Mouse (Mus musculus): ENCODE measurements around the gene Fermt2.

Fermt2 gene

DNA sequence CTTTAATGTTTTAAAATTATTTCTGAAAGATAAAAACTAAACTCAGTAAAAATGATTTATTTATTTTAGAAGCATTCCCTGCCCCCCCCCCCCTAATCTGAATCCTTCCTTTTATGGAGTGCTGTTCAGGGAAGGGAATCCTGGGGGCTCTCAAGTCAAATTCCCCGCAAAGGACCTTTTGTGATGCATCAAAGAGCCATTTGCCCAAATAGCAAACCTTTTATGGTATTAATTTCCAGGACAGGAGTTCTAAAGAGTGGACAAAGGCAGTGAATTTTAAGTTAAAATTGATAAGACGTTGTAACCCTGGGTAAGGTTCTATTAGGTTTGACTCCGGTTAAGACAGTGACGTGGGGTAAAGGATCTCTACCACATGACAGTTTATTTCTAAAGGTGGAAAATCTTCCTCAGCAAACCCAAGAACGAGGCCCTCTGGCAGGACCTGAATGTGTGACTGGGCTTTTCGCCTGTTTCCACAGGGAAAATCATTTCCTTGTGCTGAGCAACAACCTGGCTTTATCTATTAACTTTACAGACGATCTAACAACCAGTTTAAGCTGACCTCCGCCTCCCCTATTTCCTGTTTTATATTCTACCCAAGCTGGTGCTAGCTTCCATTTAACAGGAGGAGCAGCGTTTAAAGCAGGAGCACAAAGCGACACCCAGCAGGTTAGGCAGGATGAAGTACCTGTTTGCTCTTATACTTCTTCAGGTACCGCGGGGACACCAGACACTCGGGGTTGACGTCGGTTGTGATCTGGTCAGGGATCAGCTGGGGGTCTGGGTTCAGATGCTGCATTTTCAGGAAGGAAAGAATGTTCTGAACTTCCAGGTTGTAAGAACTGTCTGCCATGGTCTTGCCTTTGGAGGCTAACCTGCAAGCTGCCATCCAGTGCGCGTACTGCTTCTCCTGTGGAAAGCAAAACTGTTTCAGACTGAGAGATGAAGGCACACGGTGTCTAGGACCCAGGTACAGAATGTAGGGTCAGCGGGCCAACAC lies 65.6 kb downstream of the Fermt2 start:
- DNase-seq (ENCODE audit: low spot score in 2 of 2) = no peak

- no peak for DNase-seq (ENCODE audit: low spot score in 2 of 2)
Measured at GRCm38 (mm10) chr14:45463599-45463998, 66.3 kb downstream of the Fermt2 start.

DNA sequence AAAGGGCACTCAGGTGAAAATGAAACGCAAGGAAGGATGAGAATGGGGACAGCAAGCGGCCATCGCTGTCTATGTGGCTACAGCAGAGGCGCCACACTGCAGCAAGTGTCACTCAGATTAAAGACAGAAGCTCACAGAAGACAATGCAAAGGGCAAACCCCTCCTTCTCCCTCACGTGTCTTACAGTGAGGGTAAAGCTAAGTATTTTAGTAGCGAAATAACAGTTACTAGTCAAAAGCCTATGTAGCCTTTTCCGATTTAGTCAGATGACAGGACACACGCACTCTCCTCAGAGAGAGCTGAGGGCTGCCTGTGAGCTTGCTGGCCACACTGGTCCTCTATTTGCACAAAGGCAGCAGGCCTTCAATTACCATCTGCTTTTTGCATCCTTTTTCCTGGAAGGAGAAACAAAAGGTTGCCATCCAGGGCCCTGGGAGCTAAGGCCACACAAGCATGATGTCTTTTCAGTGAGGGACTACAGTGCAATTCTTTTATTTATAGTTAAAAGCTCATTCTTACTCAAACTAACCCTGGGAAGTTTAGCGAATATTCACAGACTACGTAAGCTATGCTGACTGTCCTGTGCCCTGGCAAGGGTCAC lies 66.9 kb downstream of the Fermt2 start:
- DNase-seq (ENCODE audit: low spot score in 2 of 2) = no peak

- DNase-seq (ENCODE audit: low spot score in 2 of 2) = peak in 1 of 2 experiments; percentile 49
Measured at GRCm38 (mm10) chr14:45462374-45462773, 67.5 kb downstream of the Fermt2 start.

GRCm38 (mm10) chr14:45461945-45462344 lies 68.0 kb downstream of the Fermt2 start:
- DNase-seq (ENCODE audit: low spot score in 2 of 2) = no peak

- no peak for DNase-seq (ENCODE audit: low spot score in 2 of 2)
Measured at GRCm38 (mm10) chr14:45460491-45460890, 69.4 kb downstream of the Fermt2 start.

- DNase-seq (ENCODE audit: low spot score in 2 of 2) = no peak
Measured at GRCm38 (mm10) chr14:45459877-45460276, 70.0 kb downstream of the Fermt2 start.

GRCm38 (mm10) chr14:45457003-45457402 lies 72.9 kb downstream of the Fermt2 start:
- DNase-seq (ENCODE audit: low spot score in 2 of 2) = no peak

DNA sequence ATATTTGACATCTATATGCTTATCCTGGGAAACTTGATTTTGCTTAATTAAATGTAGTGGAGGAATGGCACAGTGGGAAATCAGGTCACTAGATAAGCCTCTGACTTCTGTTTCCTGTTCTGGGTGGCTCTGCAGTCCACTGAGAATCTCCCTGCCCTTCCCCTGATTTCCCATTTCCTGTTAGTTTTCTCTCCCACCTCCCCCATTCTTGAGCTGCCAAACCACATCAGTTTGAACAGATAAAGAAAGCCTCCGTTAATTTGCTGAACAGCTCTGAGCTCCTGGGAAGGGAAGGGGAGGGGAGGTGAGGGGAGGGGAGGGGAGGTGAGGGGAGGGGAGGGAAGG lies 73.4 kb downstream of the Fermt2 start:
- DNase-seq (ENCODE audit: low spot score in 2 of 2) = no peak

GRCm38 (mm10) chr14:45455651-45456501 lies 74.0 kb downstream of the Fermt2 start:
- peak in 1 of 2 experiments; percentile 37 for DNase-seq (ENCODE audit: low spot score in 2 of 2)

DNA sequence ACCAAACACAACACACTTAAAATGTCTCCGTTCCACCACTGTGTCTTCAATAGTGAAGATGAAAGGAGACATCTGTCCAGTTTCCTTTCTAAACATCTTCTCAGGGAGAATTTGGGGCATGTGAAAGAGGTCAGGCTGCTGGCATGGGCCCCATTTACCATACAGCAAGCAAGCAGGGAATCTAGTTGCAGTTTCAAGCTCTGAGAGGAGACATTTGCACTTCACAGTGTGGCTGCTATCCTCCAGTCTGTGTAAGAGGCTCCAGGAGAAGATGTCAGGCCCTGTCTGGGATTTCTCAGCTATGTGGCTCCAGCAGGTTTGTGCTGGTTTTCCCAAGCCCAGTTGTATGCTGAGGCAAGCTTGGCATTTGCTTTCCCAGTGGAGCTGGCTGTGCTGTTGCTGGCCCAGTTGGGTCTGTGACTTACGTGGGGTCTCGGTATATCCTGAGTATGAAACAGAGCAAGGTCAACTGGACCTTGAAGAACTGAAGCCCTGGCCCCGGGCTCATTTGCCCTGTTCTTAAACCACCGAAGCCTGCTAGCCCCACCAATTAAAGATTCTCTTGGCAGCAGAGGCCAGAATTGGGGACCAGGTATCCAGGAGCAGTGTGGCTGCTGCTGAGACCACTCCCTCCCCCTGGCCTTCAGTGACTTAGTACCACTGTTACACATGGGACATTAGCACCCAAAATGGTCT lies 76.2 kb downstream of the Fermt2 start:
- DNase-seq (ENCODE audit: low spot score in 2 of 2) = no peak

DNA sequence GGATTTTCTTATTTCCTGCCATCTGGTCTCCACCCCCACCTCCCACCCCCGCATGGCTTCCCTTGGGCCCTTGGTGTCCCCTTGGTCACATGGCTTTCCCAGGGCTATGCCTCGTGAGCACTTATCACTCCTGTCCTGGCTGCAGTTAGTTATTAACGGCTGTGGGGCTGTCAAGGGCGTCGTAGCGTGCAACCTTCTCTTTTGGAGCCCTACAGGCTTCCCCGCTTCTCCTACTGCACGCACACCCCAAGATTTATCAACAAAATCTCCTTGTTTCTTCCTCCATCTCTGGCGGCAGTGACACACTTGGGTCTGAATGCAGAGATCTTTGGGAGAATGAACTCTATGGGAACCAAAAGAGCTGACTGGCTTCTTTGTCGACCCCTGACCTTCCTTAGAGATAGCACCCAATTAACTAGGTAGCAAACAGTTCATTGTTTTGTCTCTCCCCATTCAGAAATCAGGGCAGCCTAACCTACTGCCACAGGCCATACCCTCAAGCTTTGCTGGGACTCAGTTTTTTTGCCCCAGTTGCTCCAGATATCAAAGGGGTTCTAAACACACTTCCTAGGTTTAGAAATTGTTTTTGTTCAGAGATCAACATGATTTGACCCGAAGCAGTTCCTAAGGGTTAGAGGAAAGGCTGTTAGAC lies 76.9 kb downstream of the Fermt2 start:
- no peak for DNase-seq (ENCODE audit: low spot score in 2 of 2)

- no peak for DNase-seq (ENCODE audit: low spot score in 2 of 2)
Measured at GRCm38 (mm10) chr14:45452148-45452547, 77.8 kb downstream of the Fermt2 start.

DNA sequence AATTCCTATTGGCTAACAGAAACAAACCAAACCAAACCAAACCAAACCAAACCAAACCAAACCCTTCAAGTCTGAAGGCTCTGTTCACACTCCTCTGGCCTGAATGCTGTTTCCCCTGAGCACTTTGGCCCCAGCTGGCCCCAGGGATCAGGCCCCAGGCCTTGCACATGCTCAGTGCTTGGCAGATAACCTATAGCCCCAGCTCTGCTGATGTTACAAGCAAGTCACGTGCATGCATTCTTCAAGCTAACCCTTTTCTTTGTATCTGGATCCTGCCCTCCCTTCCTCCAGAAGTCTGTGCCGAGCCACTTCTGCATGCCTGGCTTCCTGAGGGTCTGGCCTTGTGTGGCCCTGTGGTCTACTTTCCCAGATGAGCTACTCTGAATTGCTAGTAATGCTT lies 78.8 kb downstream of the Fermt2 start:
- DNase-seq (ENCODE audit: low spot score in 2 of 2) = no peak

DNA sequence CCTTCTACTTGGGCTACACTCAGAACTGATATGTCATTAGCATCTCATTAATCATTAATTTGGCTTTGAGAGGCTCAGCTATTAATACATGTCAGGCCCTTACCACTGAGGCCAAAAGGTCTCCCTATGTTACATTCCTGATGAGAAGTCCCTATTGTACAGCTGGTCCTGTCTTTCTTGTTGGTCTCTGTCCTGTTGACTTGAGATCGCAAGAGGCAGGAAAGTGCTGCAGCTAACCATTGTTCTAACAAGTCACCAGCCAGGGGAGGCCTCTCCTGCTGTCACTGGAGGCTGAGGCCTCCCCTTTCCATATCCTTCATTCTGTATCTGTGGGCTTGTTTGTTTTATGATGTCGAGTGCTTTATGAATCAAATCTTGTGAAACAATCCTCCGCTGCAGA lies 83.1 kb downstream of the Fermt2 start:
- no peak for DNase-seq (ENCODE audit: low spot score in 2 of 2)

- no peak for DNase-seq (ENCODE audit: low spot score in 2 of 2)
Measured at GRCm38 (mm10) chr14:45445445-45445844, 84.5 kb downstream of the Fermt2 start.

DNA sequence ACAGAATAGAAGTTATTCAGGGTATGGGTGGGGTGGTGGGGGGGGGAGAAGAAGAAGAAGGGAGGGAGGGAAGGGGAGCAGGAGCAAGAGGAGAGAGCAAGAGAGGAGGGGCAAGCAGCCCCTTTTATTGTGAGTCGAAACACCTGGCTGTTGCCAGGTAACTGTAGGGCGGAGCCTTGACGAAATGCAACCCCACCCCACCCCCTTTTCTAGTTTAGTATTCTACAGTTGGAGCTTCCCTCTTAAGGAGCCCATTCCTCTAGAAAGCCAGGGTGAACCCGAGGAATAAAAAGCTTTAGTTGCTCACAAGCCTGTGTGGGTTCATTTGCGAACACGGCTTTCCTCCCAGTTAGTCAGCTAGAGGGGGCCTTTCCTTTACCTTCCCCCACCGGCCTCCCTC lies 85.0 kb downstream of the Fermt2 start:
- DNase-seq (ENCODE audit: low spot score in 2 of 2) = no peak

DNA sequence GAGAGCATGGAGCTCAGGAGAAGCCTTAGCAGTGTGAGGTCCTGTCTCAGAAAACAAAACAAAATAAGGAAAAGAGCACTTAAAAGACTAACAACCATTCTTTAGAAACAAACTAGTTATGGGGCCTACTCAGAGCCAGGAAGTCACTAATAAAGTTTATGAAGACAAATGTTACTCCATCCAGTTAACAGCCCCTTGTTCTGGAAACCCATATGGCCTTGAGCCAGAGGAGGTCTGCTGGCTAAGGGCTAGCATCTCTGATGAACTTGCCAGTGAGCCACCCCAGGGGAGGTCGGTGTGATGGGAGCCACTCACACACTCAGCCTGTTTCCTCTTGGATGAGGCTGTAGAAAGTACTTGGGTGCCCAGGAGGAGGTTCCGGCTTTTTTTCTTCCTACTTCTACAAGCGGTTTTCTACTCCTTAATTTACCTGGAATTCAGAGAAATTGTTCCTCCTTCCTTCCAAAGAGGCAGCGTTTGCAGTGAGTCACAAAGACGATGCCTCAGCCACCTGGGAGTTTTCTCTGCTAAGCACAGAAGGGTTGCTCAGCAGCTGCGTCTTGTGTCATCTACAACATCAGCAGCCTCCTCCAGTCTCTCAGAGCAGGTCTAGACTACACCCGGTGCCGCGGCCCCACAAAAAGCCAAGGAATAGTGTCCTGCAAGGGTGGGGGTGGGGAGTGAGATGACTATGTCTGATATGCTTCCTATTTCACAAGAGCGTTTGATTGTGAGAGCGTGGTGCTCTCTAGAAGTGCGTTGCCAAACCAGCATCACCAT lies 86.9 kb downstream of the Fermt2 start:
- DNase-seq (ENCODE audit: low spot score in 2 of 2) = no peak

DNA sequence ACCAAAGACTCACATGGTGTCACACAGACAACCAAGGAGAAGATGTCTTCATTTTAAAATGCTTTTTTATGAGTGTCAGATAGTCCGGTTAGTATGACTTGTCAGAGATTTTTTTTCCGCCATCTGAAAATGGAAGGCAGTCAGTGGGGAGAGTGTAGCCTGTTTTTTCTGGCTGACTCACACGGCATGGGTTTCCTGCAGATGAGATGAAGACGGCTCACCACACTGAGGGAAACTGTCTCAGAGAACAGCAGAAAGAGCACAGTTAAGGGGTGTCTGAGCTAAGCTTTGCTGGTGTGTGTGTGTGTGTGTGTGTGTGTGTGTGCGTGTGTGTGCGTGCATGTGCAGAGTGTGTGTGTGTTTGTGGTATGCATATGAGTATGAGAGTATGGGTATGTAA lies 88.6 kb downstream of the Fermt2 start:
- DNase-seq (ENCODE audit: low spot score in 2 of 2) = no peak

GRCm38 (mm10) chr14:45439387-45439786 lies 90.5 kb downstream of the Fermt2 start:
- no peak for DNase-seq (ENCODE audit: low spot score in 2 of 2)
